Mouse (Mus musculus): ENCODE measurements around the gene Gm6377. TPM values are rescaled to one million over a fixed set of nuclear protein-coding genes. Genes with fewer than 3 reads are reported as not detected.

Gm6377 gene
- total RNA-seq (2021): not detected

GRCm38 (mm10) chrX:109196468-109196867 is at the start of gene Gm6377:
TSS of gene Gm6377 (plus strand) at chrX:109196756.
- DNase-seq (ENCODE audit: low spot score in 2 of 2): no peak
- intact Hi-C loops (cut with DNase I): no loop called here

GRCm38 (mm10) chrX:109147108-109147507 is 49.4 kb upstream of the Gm6377 start:
- intact Hi-C loops (cut with DNase I): no loop called here

GRCm38 (mm10) chrX:109151228-109151627 is 45.3 kb upstream of the Gm6377 start:
- no peak for DNase-seq (ENCODE audit: low spot score in 2 of 2)
- intact Hi-C loops (cut with DNase I): no loop called here

More at GRCm38 (mm10) chrX:109147108-109147507, 49.4 kb upstream of the Gm6377 start:
- DNase-seq (ENCODE audit: low spot score in 2 of 2): no peak

- intact Hi-C loops (cut with DNase I): no loop called here
- no peak for DNase-seq (ENCODE audit: low spot score in 2 of 2)
Measured at GRCm38 (mm10) chrX:109160326-109160725, 36.2 kb upstream of the Gm6377 start.

- DNase-seq (ENCODE audit: low spot score in 2 of 2): no peak
- intact Hi-C loops (cut with DNase I): no loop called here
Measured at GRCm38 (mm10) chrX:109160901-109161300, 35.7 kb upstream of the Gm6377 start.

GRCm38 (mm10) chrX:109175038-109175437 is 21.5 kb upstream of the Gm6377 start:
- intact Hi-C loops (cut with DNase I): no loop called here
- no peak for DNase-seq (ENCODE audit: low spot score in 2 of 2)

GRCm38 (mm10) chrX:109175470-109175869 is 21.1 kb upstream of the Gm6377 start:
- intact Hi-C loops (cut with DNase I): no loop called here
- DNase-seq (ENCODE audit: low spot score in 2 of 2): no peak

- intact Hi-C loops (cut with DNase I): no loop called here
- DNase-seq (ENCODE audit: low spot score in 2 of 2): no peak
Measured at GRCm38 (mm10) chrX:109184706-109185478, 11.7 kb upstream of the Gm6377 start.

- no peak for DNase-seq (ENCODE audit: low spot score in 2 of 2)
- intact Hi-C loops (cut with DNase I): no loop called here
Measured at GRCm38 (mm10) chrX:109189607-109190006, 6.9 kb upstream of the Gm6377 start.

- DNase-seq (ENCODE audit: low spot score in 2 of 2): no peak
- intact Hi-C loops (cut with DNase I): no loop called here
Measured at GRCm38 (mm10) chrX:109190969-109191368, 5.6 kb upstream of the Gm6377 start.

- intact Hi-C loops (cut with DNase I): no loop called here
- no peak for DNase-seq (ENCODE audit: low spot score in 2 of 2)
Measured at GRCm38 (mm10) chrX:109191436-109191835, 5.1 kb upstream of the Gm6377 start.

- intact Hi-C loops (cut with DNase I): no loop called here
- DNase-seq (ENCODE audit: low spot score in 2 of 2): no peak
Measured at GRCm38 (mm10) chrX:109207843-109208242, 11.3 kb downstream of the Gm6377 start.

- intact Hi-C loops (cut with DNase I): no loop called here
- DNase-seq (ENCODE audit: low spot score in 2 of 2): no peak
Measured at GRCm38 (mm10) chrX:109228720-109229119, 32.2 kb downstream of the Gm6377 start.

- DNase-seq (ENCODE audit: low spot score in 2 of 2): no peak
- intact Hi-C loops (cut with DNase I): no loop called here
Measured at GRCm38 (mm10) chrX:109235383-109236036, 39.0 kb downstream of the Gm6377 start.

- intact Hi-C loops (cut with DNase I): no loop called here
- DNase-seq (ENCODE audit: low spot score in 2 of 2): no peak
Measured at GRCm38 (mm10) chrX:109238163-109238562, 41.6 kb downstream of the Gm6377 start.

Other genes with a start within 250 kb of the Gm6377 start
- 1 to 10 TPM; 3.6 to 5.0 TPM for gene Hmgn5, start 183.4 kb upstream of the Gm6377 start, total RNA-seq (2021)
- 10 to 100 TPM; 57.7 to 58.9 TPM for gene Sh3bgrl, start 101.4 kb upstream of the Gm6377 start, total RNA-seq (2021)

Data from left cerebral cortex, postnatal 36 days (tissue).